Mouse (Mus musculus) kidney, postnatal 10 days (tissue): ENCODE data around the gene Fads2.

ENCODE experiments used
- DNase-seq: peaks from one replicate; pipeline ENCODE4 v3.0.0; 2021; ENCODE audit warnings: mixed read lengths

Fads2 gene

DNA sequence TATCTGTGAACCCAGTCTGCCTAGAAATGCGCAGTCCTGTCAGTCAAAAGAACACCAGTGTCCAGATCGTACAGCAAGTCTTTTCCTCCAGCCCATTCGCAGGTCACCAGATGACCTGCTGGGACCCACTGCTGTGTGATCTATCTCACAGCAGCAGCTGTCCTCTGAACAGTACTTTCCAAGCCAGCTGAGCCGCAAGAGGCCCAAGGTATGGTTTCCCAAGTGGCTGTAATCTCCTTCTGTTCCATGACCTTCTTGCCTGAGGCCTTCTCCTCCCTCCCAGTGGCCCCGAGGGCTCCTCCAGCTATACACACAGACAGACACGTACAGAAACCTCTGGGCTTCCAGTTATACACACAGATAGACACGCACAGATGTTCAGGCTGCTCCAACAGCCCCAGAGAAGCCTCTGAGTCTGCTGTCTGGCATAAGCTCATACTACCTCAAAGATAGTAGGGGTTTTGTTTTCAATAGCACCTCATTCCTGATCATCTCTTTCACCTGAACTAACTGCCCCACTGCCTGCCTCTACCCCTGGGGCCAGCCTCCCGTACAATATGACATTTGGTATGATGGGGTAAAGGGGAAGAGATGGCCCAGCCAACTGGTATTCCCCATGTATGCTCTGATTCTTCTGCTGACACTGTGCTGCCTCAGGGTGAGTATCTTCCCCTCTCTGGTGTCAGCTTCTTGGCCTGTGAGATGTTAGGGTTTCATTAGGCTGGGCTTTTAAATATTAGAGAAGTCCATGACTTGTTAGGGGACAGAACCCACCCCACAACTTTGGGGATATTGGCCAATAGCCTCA, 40.6 kb downstream of the Fads2 start:
- DNase-seq = no peak

DNA sequence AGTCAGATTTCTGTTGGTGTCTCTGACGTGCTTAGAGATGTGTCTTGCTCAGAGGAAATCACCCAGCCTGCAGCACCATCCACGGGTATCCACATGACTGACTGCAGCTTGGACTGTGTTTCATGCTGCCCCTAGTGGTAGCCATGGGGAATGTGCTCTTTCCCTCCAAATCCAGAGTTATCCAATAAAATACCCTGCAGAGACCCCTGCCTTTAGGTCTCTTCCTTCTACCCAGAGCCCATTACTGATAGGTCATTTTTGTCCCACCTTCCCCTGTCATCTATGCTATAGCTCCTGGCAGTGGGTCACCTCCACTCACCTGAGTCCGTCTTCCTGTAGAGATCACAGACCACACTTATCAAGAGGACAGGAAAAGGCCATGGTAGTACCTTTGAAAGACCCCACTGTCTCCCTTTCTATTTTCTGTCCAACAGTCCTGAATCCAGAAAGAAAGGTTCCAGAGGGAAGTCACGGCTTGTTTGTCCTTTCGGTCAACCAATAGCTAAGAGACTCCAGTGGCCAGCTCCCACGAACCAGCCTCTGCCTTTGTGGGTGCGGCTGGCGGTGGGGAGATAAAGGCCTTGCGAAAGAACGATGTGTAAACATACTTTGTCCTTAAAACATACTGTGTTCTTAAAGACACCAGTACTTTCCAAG, 41.5 kb downstream of the Fads2 start:
- DNase-seq = peak; percentile 62

DNA sequence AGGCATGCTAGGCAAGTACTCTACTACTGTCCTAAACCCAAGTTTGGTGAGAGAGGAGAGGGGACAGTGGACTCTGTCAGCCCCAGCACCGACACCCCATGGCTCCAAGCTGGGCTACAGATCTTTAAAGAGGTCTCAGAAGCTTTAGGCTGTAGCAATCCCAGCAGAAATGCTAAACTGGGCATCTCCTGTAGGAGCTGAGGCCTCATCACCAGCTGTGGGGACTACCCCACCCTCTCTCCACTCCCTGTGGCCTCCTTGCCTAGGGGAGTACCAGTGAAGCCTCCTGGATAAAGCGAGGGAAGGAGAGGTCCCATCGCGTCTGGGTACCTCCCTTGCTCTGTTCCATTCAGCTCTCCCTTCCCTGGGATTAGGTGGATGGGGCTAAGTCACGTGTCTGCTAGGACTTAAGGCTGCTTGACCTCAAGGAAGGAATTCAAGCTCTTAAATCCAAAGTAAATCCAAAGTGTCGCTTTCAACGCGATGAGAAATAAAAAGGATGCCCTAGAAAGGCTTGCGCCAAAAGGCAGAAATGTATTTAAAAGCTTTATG, 42.6 kb downstream of the Fads2 start:
- no peak for DNase-seq

DNA sequence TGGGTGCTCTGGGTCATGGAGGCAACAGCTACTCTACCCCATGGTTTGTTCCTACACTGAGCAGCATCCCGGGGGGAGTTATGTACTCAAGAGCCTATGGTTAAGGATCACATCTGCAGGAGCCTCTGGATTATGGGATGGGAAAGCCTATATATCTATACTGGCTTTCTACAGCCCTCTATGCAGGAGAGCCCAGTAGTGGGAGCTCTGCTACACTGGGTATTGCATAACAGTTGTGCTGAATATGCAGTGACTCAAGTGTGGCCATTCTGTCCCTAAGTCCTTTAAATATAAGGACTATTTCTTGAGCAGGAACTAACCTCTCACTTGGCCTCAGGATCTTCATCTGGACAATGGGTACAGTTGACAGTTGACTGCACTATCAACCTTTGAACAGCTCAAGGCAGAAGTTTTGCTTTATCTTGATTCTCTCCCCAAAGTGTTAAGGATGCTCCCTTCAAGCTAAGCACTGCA, 43.2 kb downstream of the Fads2 start:
- DNase-seq = no peak

DNA sequence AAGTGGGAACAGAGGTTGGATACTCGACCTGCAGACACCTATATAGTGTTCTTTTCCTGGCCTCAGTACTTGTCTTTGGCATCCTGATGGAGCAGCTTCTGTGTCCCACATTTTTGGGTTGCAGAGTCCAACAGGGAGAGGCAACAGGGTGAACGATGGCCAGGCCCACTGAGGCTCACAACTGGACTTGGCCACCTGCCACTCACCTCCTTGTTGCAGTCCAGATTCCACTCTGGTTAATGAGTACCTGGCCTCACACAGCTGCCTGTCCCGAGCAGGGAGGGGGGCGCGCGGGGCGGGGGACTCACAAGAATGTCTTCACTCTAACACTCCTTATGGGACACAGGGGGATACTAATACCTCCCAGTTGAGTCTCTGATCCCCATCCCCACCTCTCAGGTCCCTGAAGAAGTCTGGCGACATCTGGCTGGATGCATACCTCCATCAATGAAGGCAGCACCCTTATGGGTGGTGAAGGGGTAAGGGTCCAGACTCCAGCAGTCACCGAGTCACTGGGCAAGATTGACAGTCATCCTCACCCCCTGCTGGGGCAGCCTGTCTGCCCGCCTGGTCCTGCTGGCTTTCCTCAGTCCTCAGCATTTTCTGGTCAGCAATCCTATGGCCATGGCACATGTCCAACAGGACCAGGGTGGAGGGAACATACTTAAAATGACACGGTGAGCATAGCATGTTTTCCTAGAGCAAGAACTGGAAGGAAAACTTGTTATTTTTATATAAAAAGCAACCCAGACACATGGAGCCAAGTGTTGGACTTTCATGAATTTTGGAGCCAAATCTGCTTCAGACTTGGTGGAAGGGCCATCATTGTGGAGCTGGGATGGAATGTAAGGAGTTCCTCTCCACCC, 43.8 kb downstream of the Fads2 start:
- peak; percentile 91 for DNase-seq

DNA sequence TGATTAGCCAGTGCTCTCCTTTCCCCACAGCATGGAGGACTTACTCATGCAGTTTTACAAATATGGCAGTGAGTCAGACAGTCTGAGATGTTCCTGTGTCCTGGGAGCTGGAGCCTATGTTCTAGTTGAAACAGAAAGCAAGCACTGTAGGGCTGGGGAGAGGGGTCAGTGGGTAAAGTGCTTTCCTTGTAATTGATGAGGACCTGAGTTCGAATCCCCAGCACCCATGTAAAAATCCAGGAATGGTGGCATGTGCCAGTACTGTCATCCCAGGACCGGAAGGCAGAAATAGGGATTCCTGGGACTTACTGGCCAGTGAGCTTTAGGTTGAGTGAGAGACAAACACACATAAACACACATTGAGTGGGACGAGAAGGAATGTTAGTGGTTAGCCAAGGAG, 44.9 kb downstream of the Fads2 start:
- no peak for DNase-seq

DNA sequence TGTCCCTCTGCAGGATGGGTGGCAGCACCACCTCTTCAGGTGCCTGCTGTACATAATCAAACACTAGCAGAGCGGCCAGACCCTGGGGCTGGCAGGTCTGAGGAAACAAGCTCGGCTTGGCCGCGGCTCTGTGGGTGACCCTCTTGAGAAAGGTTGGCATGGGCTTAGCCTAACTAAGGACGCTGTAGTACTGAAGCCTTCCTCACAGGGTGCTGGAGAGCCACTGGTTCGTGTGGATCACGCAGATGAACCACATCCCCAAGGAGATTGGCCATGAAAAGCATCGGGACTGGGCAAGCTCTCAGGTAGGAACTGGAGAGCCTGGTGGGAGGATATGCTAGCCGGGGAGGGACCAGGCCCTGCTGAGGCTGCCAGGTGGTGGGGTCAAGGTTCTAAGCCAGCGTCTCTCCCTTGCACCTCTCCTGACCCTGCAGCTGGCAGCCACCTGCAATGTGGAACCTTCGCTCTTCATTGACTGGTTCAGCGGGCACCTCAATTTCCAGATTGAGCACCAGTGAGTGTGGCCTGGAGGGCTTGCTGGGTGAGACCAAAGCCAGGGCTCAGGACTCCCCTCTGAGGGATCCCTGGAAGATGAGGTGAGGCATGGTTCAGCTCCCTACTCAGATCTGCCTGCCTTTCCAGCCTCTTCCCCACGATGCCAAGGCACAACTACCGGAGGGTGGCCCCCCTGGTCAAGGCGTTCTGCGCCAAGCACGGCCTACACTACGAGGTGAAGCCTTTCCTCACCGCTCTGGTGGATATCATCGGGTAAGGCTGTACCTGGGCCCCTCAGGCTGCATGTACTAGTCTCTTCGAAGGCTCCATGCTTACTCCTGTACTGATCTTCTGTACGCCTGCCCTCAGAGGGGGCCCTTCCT, 45.5 kb downstream of the Fads2 start:
- peak; percentile 50 for DNase-seq

- DNase-seq = no peak
Observed at GRCm38 (mm10) chr19:10055261-10055660, 46.3 kb downstream of the Fads2 start.

- DNase-seq = no peak
Observed at GRCm38 (mm10) chr19:10054361-10055075, 47.0 kb downstream of the Fads2 start.

- DNase-seq = peak; percentile 45
Observed at GRCm38 (mm10) chr19:10053692-10054260, 47.8 kb downstream of the Fads2 start.

DNA sequence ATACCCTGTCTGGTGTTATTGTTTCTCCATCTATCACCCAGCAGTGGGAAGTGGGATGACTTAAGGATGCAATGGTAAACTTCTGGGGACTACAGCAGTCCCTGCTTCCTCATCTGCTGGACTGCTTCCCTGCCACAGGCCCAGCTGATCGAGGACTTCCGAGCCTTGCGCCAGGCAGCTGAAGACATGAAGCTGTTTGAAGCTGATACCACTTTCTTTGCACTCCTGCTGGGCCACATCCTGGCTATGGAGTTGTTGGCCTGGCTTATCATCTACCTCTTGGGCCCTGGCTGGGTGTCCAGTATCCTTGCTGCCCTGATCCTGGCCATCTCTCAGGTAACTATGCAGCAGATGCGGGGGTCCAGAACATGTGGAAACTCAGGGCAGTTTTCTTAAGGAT, 48.8 kb downstream of the Fads2 start:
- no peak for DNase-seq

DNA sequence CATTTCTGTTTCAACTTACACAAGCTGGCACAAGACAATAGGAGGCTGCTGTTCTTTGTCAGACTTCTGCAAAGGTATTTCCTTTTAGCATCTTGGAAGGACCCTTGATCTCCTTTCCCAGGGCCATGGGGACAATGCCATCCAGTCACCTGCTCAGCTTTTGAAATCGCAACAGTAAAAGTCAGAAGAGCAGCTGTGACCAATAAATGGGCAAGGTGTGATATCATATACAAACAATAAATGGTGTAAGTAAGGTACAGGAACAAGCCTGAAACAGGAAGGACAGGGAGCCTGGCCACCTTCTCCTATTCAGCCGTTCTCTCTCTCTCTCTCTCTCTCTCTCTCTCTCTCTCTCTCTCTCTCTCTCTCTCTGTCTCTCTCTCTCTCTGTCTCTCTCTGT, 51.1 kb downstream of the Fads2 start:
- DNase-seq = no peak

DNA sequence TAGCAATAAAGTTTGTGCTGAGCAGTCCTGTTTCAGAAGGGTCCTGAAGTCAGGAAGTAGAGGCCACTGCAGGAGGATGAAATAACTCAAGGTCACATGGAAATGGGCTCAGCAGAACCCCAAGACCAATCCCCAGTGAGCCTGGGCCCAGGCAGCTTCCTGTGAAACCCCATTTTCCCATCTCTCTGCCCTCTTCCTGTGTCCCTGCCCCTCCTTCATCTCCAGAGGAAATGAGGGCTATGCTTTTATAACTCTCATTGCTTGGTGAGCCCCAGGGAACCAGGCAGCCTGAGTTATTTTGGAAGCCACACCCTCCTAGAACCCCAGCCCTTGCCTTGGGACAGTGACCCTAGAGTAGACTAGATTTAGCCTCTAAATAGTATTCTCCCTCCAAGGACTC, 52.0 kb downstream of the Fads2 start:
- no peak for DNase-seq

DNA sequence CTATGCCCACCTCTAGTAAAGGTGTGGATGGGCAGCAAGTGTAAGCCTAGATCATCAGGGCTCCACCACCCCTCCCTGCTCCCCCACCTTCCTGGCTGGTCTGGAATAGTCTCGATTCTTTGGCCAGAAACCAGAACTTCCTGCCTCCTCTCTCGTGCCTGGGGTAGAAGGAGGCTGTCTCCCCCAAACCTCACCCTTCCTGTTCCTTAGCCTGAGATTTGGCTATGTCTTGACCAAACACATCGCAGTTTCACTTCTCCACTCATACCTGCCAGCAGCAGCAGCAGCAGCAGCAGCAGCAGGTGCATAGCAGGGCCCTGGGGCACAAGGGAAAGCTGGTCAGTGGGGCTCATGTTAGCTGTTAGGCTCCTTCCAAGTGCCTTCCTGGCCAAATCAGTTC, 54.6 kb downstream of the Fads2 start:
- no peak for DNase-seq

DNA sequence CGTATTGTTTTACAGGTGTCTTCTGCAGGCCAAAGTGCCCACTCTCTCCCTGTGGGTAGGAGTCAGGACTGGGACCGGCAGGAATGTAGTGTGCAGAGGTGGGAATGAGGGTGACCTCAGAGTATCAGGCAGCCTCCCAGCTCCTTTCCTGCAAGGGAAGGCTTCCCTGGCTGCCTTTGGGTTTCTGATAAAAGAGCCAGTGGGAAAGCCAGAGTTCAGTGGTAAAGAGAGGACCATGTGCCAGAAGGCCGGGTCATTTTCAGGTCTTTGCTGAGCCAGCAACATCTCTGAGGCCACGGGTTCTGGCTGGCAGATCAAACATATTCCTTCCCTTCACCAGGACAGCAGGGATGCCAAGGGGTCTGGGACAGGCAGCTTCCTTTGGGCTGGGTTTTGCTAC, 55.2 kb downstream of the Fads2 start:
- peak; percentile 59 for DNase-seq

GRCm38 (mm10) chr19:10045707-10046106, 55.8 kb downstream of the Fads2 start:
- no peak for DNase-seq

GRCm38 (mm10) chr19:10043643-10044042, 57.9 kb downstream of the Fads2 start:
- peak; percentile 70 for DNase-seq

- no peak for DNase-seq
Observed at GRCm38 (mm10) chr19:10042816-10043215, 58.7 kb downstream of the Fads2 start.

- no peak for DNase-seq
Observed at GRCm38 (mm10) chr19:10042232-10042631, 59.3 kb downstream of the Fads2 start.

GRCm38 (mm10) chr19:10041388-10042148, 60.0 kb downstream of the Fads2 start, which contains the start of gene Fads3:
TSS of gene Fads3 (plus strand) at chr19:10041569.
- peak; percentile 91 for DNase-seq
